Mouse (Mus musculus) MN1 (cell line): ENCODE data around the gene Trim2.

Experiments used
- DNase-seq: peaks from one replicate; pipeline ENCODE4 v3.0.0-alpha.2; 2016; ENCODE audit warnings: low spot score

The Trim2 gene

GRCm38 (mm10) chr3:84319504-84319903 lies 12.8 kb upstream of the Trim2 start:
- no peak for DNase-seq

- DNase-seq = no peak
Measured at GRCm38 (mm10) chr3:84318865-84319264, 12.2 kb upstream of the Trim2 start.

- peak; percentile 88 for DNase-seq
Measured at GRCm38 (mm10) chr3:84314651-84315191, 8.0 kb upstream of the Trim2 start.

- no peak for DNase-seq
Measured at GRCm38 (mm10) chr3:84313801-84314541, 7.3 kb upstream of the Trim2 start.

- peak; percentile 89 for DNase-seq
Measured at GRCm38 (mm10) chr3:84313003-84313800, 6.5 kb upstream of the Trim2 start.

- no peak for DNase-seq
Measured at GRCm38 (mm10) chr3:84312326-84312725, 5.6 kb upstream of the Trim2 start.

- DNase-seq = no peak
Measured at GRCm38 (mm10) chr3:84307516-84307915, 839 bp upstream of the Trim2 start.

- no peak for DNase-seq
Measured at GRCm38 (mm10) chr3:84305722-84306510, 761 bp downstream of the Trim2 start.

GRCm38 (mm10) chr3:84305010-84305692 lies 1.5 kb downstream of the Trim2 start:
- peak; percentile 93 for DNase-seq

GRCm38 (mm10) chr3:84304339-84305009 lies 2.2 kb downstream of the Trim2 start:
- peak; percentile 56 for DNase-seq

- no peak for DNase-seq
Measured at GRCm38 (mm10) chr3:84303395-84303949, 3.2 kb downstream of the Trim2 start.

GRCm38 (mm10) chr3:84302273-84302672 lies 4.4 kb downstream of the Trim2 start:
- peak; percentile 57 for DNase-seq

- no peak for DNase-seq
Measured at GRCm38 (mm10) chr3:84301674-84302073, 5.0 kb downstream of the Trim2 start.

GRCm38 (mm10) chr3:84298186-84298585 lies 8.5 kb downstream of the Trim2 start:
- DNase-seq = no peak

GRCm38 (mm10) chr3:84296676-84297075 lies 10.0 kb downstream of the Trim2 start:
- DNase-seq = no peak

GRCm38 (mm10) chr3:84294734-84295133 lies 11.9 kb downstream of the Trim2 start:
- no peak for DNase-seq

GRCm38 (mm10) chr3:84293666-84294595 lies 12.7 kb downstream of the Trim2 start:
- DNase-seq = no peak

GRCm38 (mm10) chr3:84292238-84292637 lies 14.4 kb downstream of the Trim2 start:
- no peak for DNase-seq

GRCm38 (mm10) chr3:84288931-84289330 lies 17.7 kb downstream of the Trim2 start:
- no peak for DNase-seq

GRCm38 (mm10) chr3:84287256-84287655 lies 19.4 kb downstream of the Trim2 start:
- no peak for DNase-seq
